Mouse (Mus musculus) forebrain, postnatal 0 days (tissue): Measurements from ENCODE around the gene Hspa12a. TPM values are rescaled to one million over a fixed set of nuclear protein-coding genes. Genes with fewer than 3 reads are reported as not detected.
"Not testable (repeated sequence)": the region's sequence is repeated elsewhere in the genome, so short reads cannot be mapped to it uniquely, and the experiment has no call there.

ENCODE experiments used
- ATAC-seq: fragments of 200-750 bp; cut with Nextera tagmentation; 2 replicates; pipeline ENCODE4 v1.8.0; 2017; ENCODE audit warnings: mild to moderate bottlenecking, moderate library complexity
- DNase-seq: peaks from one replicate; pipeline ENCODE4 v3.0.0-alpha.2; 2015
- H3K27ac ChIP-seq: fragments of 300-500 bp; sonication (generic); 2 replicates; pipeline ENCODE4 v1.5.1; 2014; ENCODE audit warnings: low read depth, mild to moderate bottlenecking, antibody characterized with exemption, low read length, moderate library complexity, mixed read lengths
- H3K27me3 ChIP-seq: fragments of 300-500 bp; sonication (generic); 2 replicates; pipeline ENCODE4 v1.6.1; 2014; ENCODE audit warnings: mild to moderate bottlenecking, low read length, mixed read lengths; ENCODE audit not compliant: insufficient read depth
- H3K36me3 ChIP-seq: fragments of 300-500 bp; sonication (generic); 2 replicates; pipeline ENCODE4 v1.6.1; 2014; ENCODE audit warnings: mild to moderate bottlenecking, moderate library complexity; ENCODE audit not compliant: insufficient read depth
- H3K4me1 ChIP-seq: fragments of 300-500 bp; sonication (generic); 2 replicates; pipeline ENCODE4 v1.6.1; 2014; ENCODE audit warnings: antibody characterized with exemption; ENCODE audit not compliant: insufficient read depth
- H3K4me2 ChIP-seq: fragments of 300-500 bp; sonication (generic); 2 replicates; pipeline ENCODE4 v1.6.1; 2014; ENCODE audit warnings: low read depth, mild to moderate bottlenecking, moderate library complexity
- H3K4me3 ChIP-seq: fragments of 300-500 bp; sonication (generic); 2 replicates; pipeline ENCODE4 v1.5.1; 2014; ENCODE audit warnings: low read depth, low read length, mixed read lengths
- H3K9ac ChIP-seq: fragments of 300-500 bp; sonication (generic); 2 replicates; pipeline ENCODE4 v1.6.1; 2014; ENCODE audit warnings: mild to moderate bottlenecking
- H3K9me3 ChIP-seq: fragments of 300-500 bp; sonication (generic); 2 replicates; pipeline ENCODE4 v1.6.1; 2016; ENCODE audit warnings: low read length
- CTCF ChIP-seq: sonication (generic); IDR thresholded peaks from 2 replicates; pipeline ENCODE4 v1.5.1; 2016; ENCODE audit warnings: antibody characterized with exemption, control low read depth, low read depth
- WGBS: fragments of 180-500 bp; shearing (Covaris S2); extraction: QIAGEN DNeasy Blood & Tissue Kit; methylation state at CpG from one replicate; pipeline ENCODE4 v1.1.7; 2014; 5-methylcytosine and 5-hydroxymethylcytosine counted together
- polyA plus RNA-seq: library from polyadenylated mRNA; unstranded; fragments of >200 nt; fragmentation: Nextera tagmentation; extraction: Ambion mirVana; gene quantifications from 2 replicates; pipeline ENCODE4 v1.2.1, GENCODE M21; 2015
- total RNA-seq: library from RNA; depleted of rRNA; stranded (reverse); fragments of >200 nt; gene quantifications from 2 replicates; pipeline ENCODE4 v1.2.3, GENCODE M21; 2014

Hspa12a gene
- total and polyA plus RNA-seq, 2 experiments from 2014 or later, result 52.6 to 75.8 TPM

GRCm38 (mm10) chr19:58910941-58911368 is 32.5 kb downstream of the Hspa12a start:
- ATAC-seq (peak; percentile 61), DNase-seq (no peak)
- H3K27me3 ChIP-seq, result no peaks in the 10 kb centered on the region; the same call in 1 of the 2 replicates
- no peaks in the 10 kb centered on the region for H3K4me1 ChIP-seq
- H3K4me2 ChIP-seq, result peak overlapping the region; percentile 56
- 3% methylated on average over 11 of the region's 11 CpGs for WGBS
- TF ChIP-seq CTCF, result peak; percentile 59
- H3K4me3 ChIP-seq, result peak overlapping the region; percentile 37
- no peaks in the 10 kb centered on the region for H3K36me3 ChIP-seq
- no peaks in the 10 kb centered on the region for H3K9me3 ChIP-seq
- peak overlapping the region; percentile 44 for H3K9ac ChIP-seq
- H3K27ac ChIP-seq, result peak overlapping the region; percentile 45; the same call in 1 of the 2 replicates

- 91% methylated on average over 10 of the region's 10 CpGs for WGBS
- Histone ChIP-seq H3K36me3 (no peaks in the 10 kb centered on the region), H3K9me3 (no peaks in the 10 kb centered on the region), H3K4me3 (no peak overlapping the region), H3K27ac (no peak overlapping the region), H3K9ac (no peak overlapping the region), H3K4me2 (no peak overlapping the region), H3K4me1 (no peaks in the 10 kb centered on the region), H3K27me3 (no peaks in the 10 kb centered on the region)
- DNase-seq (no peak), ATAC-seq (no peak)
- no peak for TF ChIP-seq CTCF
Observed at GRCm38 (mm10) chr19:58908018-58908417, 35.4 kb downstream of the Hspa12a start.

- 29% methylated on average over 9 of the region's 9 CpGs for WGBS
- Histone ChIP-seq H3K4me2 (no peak overlapping the region), H3K9ac (no peak overlapping the region), H3K4me1 (no peaks in the 10 kb centered on the region), H3K27ac (no peak overlapping the region), H3K27me3 (no peaks in the 10 kb centered on the region), H3K36me3 (no peaks in the 10 kb centered on the region), H3K9me3 (no peaks in the 10 kb centered on the region), H3K4me3 (no peak overlapping the region)
- TF ChIP-seq CTCF, result peak; percentile 50
- DNase-seq, result no peak
- 0 out of 2 replicates have a peak, but pooled peaks have one; percentile 9 for ATAC-seq
Observed at GRCm38 (mm10) chr19:58906685-58907084, 36.8 kb downstream of the Hspa12a start.

GRCm38 (mm10) chr19:58903899-58904327 is 39.5 kb downstream of the Hspa12a start:
- Histone ChIP-seq H3K9me3 (no peaks in the 10 kb centered on the region), H3K27ac (no peak overlapping the region), H3K4me3 (peak overlapping the region; percentile 21), H3K9ac (peak overlapping the region; percentile 22; the same call in 1 of the 2 replicates), H3K4me1 (no peaks in the 10 kb centered on the region), H3K27me3 (no peaks in the 10 kb centered on the region), H3K36me3 (no peaks in the 10 kb centered on the region), H3K4me2 (peak overlapping the region; percentile 44)
- TF ChIP-seq CTCF, result peak; percentile 98
- under 1% methylated on average over 11 of the region's 11 CpGs for WGBS
- peak; percentile 76 for ATAC-seq
- DNase-seq, result peak; percentile 93

- no peaks in the 10 kb centered on the region for H3K9me3 ChIP-seq
- no peaks in the 10 kb centered on the region for H3K27me3 ChIP-seq
- no peaks in the 10 kb centered on the region for H3K36me3 ChIP-seq
- H3K4me1 ChIP-seq, result no peaks in the 10 kb centered on the region
- H3K27ac ChIP-seq, result no peak overlapping the region
- DNase-seq (no peak), ATAC-seq (0 out of 2 replicates have a peak, but pooled peaks have one; percentile 4)
- peak overlapping the region; percentile 44 for H3K4me2 ChIP-seq
- no peak overlapping the region for H3K4me3 ChIP-seq
- WGBS, result 65% methylated on average over 7 of the region's 7 CpGs
- TF ChIP-seq CTCF, result no peak
- H3K9ac ChIP-seq, result peak overlapping the region; percentile 22; the same call in 1 of the 2 replicates
Observed at GRCm38 (mm10) chr19:58903079-58903898, 40.2 kb downstream of the Hspa12a start.

GRCm38 (mm10) chr19:58900471-58900870 is 43.0 kb downstream of the Hspa12a start:
- not testable (repeated sequence) for ATAC-seq, H3K9me3 ChIP-seq, H3K36me3 ChIP-seq, H3K27ac ChIP-seq, H3K4me3 ChIP-seq, H3K9ac ChIP-seq, H3K4me1 ChIP-seq, H3K4me2 ChIP-seq, H3K27me3 ChIP-seq, DNase-seq
- WGBS, result 96% methylated on average over 10 of the region's 10 CpGs

GRCm38 (mm10) chr19:58896216-58896615 is 47.2 kb downstream of the Hspa12a start:
- no peak overlapping the region for H3K9ac ChIP-seq
- no peak overlapping the region for H3K27ac ChIP-seq
- no peaks in the 10 kb centered on the region for H3K9me3 ChIP-seq
- ATAC-seq, result no peak
- no peaks in the 10 kb centered on the region for H3K4me1 ChIP-seq
- no peaks in the 10 kb centered on the region for H3K36me3 ChIP-seq
- no peaks in the 10 kb centered on the region for H3K27me3 ChIP-seq
- DNase-seq, result no peak
- no peak overlapping the region for H3K4me2 ChIP-seq
- 24% methylated on average over 3 of the region's 3 CpGs for WGBS
- H3K4me3 ChIP-seq, result no peak overlapping the region
- no peak for TF ChIP-seq CTCF
